Mouse (Mus musculus) forebrain, postnatal 0 days (tissue): ENCODE data around the gene Sntg2. TPM values are rescaled to one million over a fixed set of nuclear protein-coding genes. Genes with fewer than 3 reads are reported as not detected.

Source experiments
- ATAC-seq: fragments of 200-750 bp; cut with Nextera tagmentation; 2 replicates; pipeline ENCODE4 v1.8.0; 2017; ENCODE audit warnings: mild to moderate bottlenecking, moderate library complexity
- DNase-seq: peaks from one replicate; pipeline ENCODE4 v3.0.0-alpha.2; 2015
- H3K27ac ChIP-seq: fragments of 300-500 bp; sonication (generic); 2 replicates; pipeline ENCODE4 v1.5.1; 2014; ENCODE audit warnings: low read depth, mild to moderate bottlenecking, antibody characterized with exemption, low read length, moderate library complexity, mixed read lengths
- H3K27me3 ChIP-seq: fragments of 300-500 bp; sonication (generic); 2 replicates; pipeline ENCODE4 v1.6.1; 2014; ENCODE audit warnings: mild to moderate bottlenecking, low read length, mixed read lengths; ENCODE audit not compliant: insufficient read depth
- H3K36me3 ChIP-seq: fragments of 300-500 bp; sonication (generic); 2 replicates; pipeline ENCODE4 v1.6.1; 2014; ENCODE audit warnings: mild to moderate bottlenecking, moderate library complexity; ENCODE audit not compliant: insufficient read depth
- H3K4me1 ChIP-seq: fragments of 300-500 bp; sonication (generic); 2 replicates; pipeline ENCODE4 v1.6.1; 2014; ENCODE audit warnings: antibody characterized with exemption; ENCODE audit not compliant: insufficient read depth
- H3K4me2 ChIP-seq: fragments of 300-500 bp; sonication (generic); 2 replicates; pipeline ENCODE4 v1.6.1; 2014; ENCODE audit warnings: low read depth, mild to moderate bottlenecking, moderate library complexity
- H3K4me3 ChIP-seq: fragments of 300-500 bp; sonication (generic); 2 replicates; pipeline ENCODE4 v1.5.1; 2014; ENCODE audit warnings: low read depth, low read length, mixed read lengths
- H3K9ac ChIP-seq: fragments of 300-500 bp; sonication (generic); 2 replicates; pipeline ENCODE4 v1.6.1; 2014; ENCODE audit warnings: mild to moderate bottlenecking
- H3K9me3 ChIP-seq: fragments of 300-500 bp; sonication (generic); 2 replicates; pipeline ENCODE4 v1.6.1; 2016; ENCODE audit warnings: low read length
- CTCF ChIP-seq: sonication (generic); IDR thresholded peaks from 2 replicates; pipeline ENCODE4 v1.5.1; 2016; ENCODE audit warnings: antibody characterized with exemption, control low read depth, low read depth
- WGBS: fragments of 180-500 bp; shearing (Covaris S2); extraction: QIAGEN DNeasy Blood & Tissue Kit; methylation state at CpG from one replicate; pipeline ENCODE4 v1.1.7; 2014; 5-methylcytosine and 5-hydroxymethylcytosine counted together
- polyA plus RNA-seq: library from polyadenylated mRNA; unstranded; fragments of >200 nt; fragmentation: Nextera tagmentation; extraction: Ambion mirVana; gene quantifications from 2 replicates; pipeline ENCODE4 v1.2.1, GENCODE M21; 2015
- total RNA-seq: library from RNA; depleted of rRNA; stranded (reverse); fragments of >200 nt; gene quantifications from 2 replicates; pipeline ENCODE4 v1.2.3, GENCODE M21; 2014

Gene Sntg2
- total and polyA plus RNA-seq, 2 experiments from 2014 or later = 4.6 to 7.1 TPM

- Histone ChIP-seq H3K9me3 (no peaks in the 10 kb centered on the region), H3K27me3 (no peaks in the 10 kb centered on the region), H3K27ac (no peak overlapping the region), H3K4me1 (no peaks in the 10 kb centered on the region; the same call in 1 of the 2 replicates), H3K36me3 (no peaks in the 10 kb centered on the region), H3K4me3 (no peak overlapping the region), H3K9ac (no peak overlapping the region), H3K4me2 (no peak overlapping the region)
- DNase-seq (no peak), ATAC-seq (no peak)
- TF ChIP-seq CTCF = no peak
- WGBS = 90% methylated on average over 3 of the region's 3 CpGs
Measured at GRCm38 (mm10) chr12:30240891-30241290, 132.3 kb downstream of the Sntg2 start.

GRCm38 (mm10) chr12:30234940-30235339 lies 138.2 kb downstream of the Sntg2 start:
- ATAC-seq = no peak
- Histone ChIP-seq H3K36me3 (no peaks in the 10 kb centered on the region), H3K9ac (no peak overlapping the region), H3K4me3 (no peak overlapping the region), H3K4me1 (no peaks in the 10 kb centered on the region), H3K27ac (no peak overlapping the region), H3K4me2 (no peak overlapping the region), H3K9me3 (no peaks in the 10 kb centered on the region), H3K27me3 (no peaks in the 10 kb centered on the region)
- no peak for TF ChIP-seq CTCF
- WGBS = 17% methylated on average over 2 of the region's 2 CpGs
- no peak for DNase-seq

- DNase-seq = no peak
- 97% methylated on average over 4 of the region's 4 CpGs for WGBS
- no peak for ATAC-seq
- TF ChIP-seq CTCF = no peak
- Histone ChIP-seq H3K27me3 (no peaks in the 10 kb centered on the region), H3K4me3 (no peak overlapping the region), H3K36me3 (no peaks in the 10 kb centered on the region), H3K27ac (no peak overlapping the region), H3K9me3 (no peaks in the 10 kb centered on the region), H3K4me1 (no peaks in the 10 kb centered on the region), H3K9ac (no peak overlapping the region), H3K4me2 (no peak overlapping the region)
Measured at GRCm38 (mm10) chr12:30228004-30228403, 145.2 kb downstream of the Sntg2 start.

GRCm38 (mm10) chr12:30226247-30226646 lies 146.9 kb downstream of the Sntg2 start:
- 86% methylated on average over 5 of the region's 5 CpGs for WGBS
- Histone ChIP-seq H3K4me1 (no peaks in the 10 kb centered on the region), H3K36me3 (no peaks in the 10 kb centered on the region), H3K9ac (no peak overlapping the region), H3K27ac (no peak overlapping the region), H3K4me2 (no peak overlapping the region), H3K9me3 (no peaks in the 10 kb centered on the region), H3K4me3 (no peak overlapping the region), H3K27me3 (no peaks in the 10 kb centered on the region)
- TF ChIP-seq CTCF = no peak
- DNase-seq (no peak), ATAC-seq (no peak)

GRCm38 (mm10) chr12:30216762-30217441 lies 156.3 kb downstream of the Sntg2 start:
- no peaks in the 10 kb centered on the region for H3K4me1 ChIP-seq
- H3K9ac ChIP-seq = no peak overlapping the region
- H3K36me3 ChIP-seq = no peaks in the 10 kb centered on the region
- no peak overlapping the region for H3K4me3 ChIP-seq
- ATAC-seq (no peak), DNase-seq (no peak)
- TF ChIP-seq CTCF = no peak
- no peaks in the 10 kb centered on the region for H3K27me3 ChIP-seq
- WGBS = 92% methylated on average over 6 of the region's 6 CpGs
- H3K27ac ChIP-seq = no peak overlapping the region
- no peak overlapping the region for H3K4me2 ChIP-seq
- no peaks in the 10 kb centered on the region for H3K9me3 ChIP-seq

- no peaks in the 10 kb centered on the region for H3K9me3 ChIP-seq
- TF ChIP-seq CTCF = no peak
- WGBS = 87% methylated on average over 2 of the region's 2 CpGs
- no peaks in the 10 kb centered on the region for H3K27me3 ChIP-seq
- H3K36me3 ChIP-seq = no peaks in the 10 kb centered on the region
- no peak overlapping the region for H3K9ac ChIP-seq
- H3K4me3 ChIP-seq = no peak overlapping the region
- H3K4me1 ChIP-seq = no peaks in the 10 kb centered on the region
- H3K27ac ChIP-seq = no peak overlapping the region
- H3K4me2 ChIP-seq = no peak overlapping the region
- ATAC-seq (no peak), DNase-seq (no peak)
Measured at GRCm38 (mm10) chr12:30214761-30215160, 158.4 kb downstream of the Sntg2 start.

GRCm38 (mm10) chr12:30210388-30210787 lies 162.8 kb downstream of the Sntg2 start:
- no peaks in the 10 kb centered on the region for H3K9me3 ChIP-seq

More at GRCm38 (mm10) chr12:30210388-30210787, 162.8 kb downstream of the Sntg2 start:
- 89% methylated on average over 2 of the region's 2 CpGs for WGBS
- no peaks in the 10 kb centered on the region for H3K36me3 ChIP-seq
- H3K4me2 ChIP-seq = no peak overlapping the region
- DNase-seq (no peak), ATAC-seq (no peak)
- H3K4me1 ChIP-seq = 0 out of 2 replicates have a peak, but pooled peaks cover 2% of the 10 kb centered on the region
- H3K27ac ChIP-seq = no peak overlapping the region
- H3K4me3 ChIP-seq = no peak overlapping the region
- no peaks in the 10 kb centered on the region for H3K27me3 ChIP-seq
- H3K9ac ChIP-seq = no peak overlapping the region
- TF ChIP-seq CTCF = no peak
